Mouse (Mus musculus) small intestine, adult 2 months (tissue): ENCODE measurements around the gene Rnf216. TPM values are rescaled to one million over a fixed set of nuclear protein-coding genes. Genes with fewer than 3 reads are reported as not detected.

ENCODE experiments used
- H3K27ac ChIP-seq: fragments of 200-500 bp; 2 replicates; pipeline ENCODE4 v1.5.1; 2012; ENCODE audit warnings: low read depth, low read length, control low read depth, inconsistent platforms; ENCODE audit not compliant: insufficient read depth
- H3K27me3 ChIP-seq: fragments of 200-500 bp; 2 replicates; pipeline ENCODE4 v1.6.1; 2012; ENCODE audit warnings: mild to moderate bottlenecking, moderate library complexity, low read length, inconsistent platforms; ENCODE audit not compliant: control insufficient read depth, insufficient read depth
- H3K36me3 ChIP-seq: fragments of 200-500 bp; 2 replicates; pipeline ENCODE4 v1.6.1; 2012; ENCODE audit warnings: mild to moderate bottlenecking, low read length, control low read depth, inconsistent platforms; ENCODE audit not compliant: control insufficient read depth, insufficient read depth
- H3K4me1 ChIP-seq: fragments of 200-500 bp; 2 replicates; pipeline ENCODE4 v1.6.1; 2012; ENCODE audit warnings: low read length, inconsistent platforms, mixed read lengths; ENCODE audit not compliant: control insufficient read depth, insufficient read depth, insufficient read length
- H3K4me3 ChIP-seq: fragments of 200-500 bp; 2 replicates; pipeline ENCODE4 v1.5.1; 2012; ENCODE audit warnings: low read depth, mild to moderate bottlenecking, control low read depth, inconsistent platforms, low read length, moderate library complexity
- CTCF ChIP-seq: fragments of 200-500 bp; IDR thresholded peaks from 2 replicates; pipeline ENCODE4 v1.5.1; 2012; ENCODE audit warnings: low read depth, mild to moderate bottlenecking, control low read depth, inconsistent platforms, low read length, moderate library complexity, mixed read lengths; ENCODE audit not compliant: insufficient replicate concordance, insufficient read length; ENCODE audit errors: extremely low read depth
- POLR2A ChIP-seq: fragments of 200-500 bp; IDR thresholded peaks from 2 replicates; pipeline ENCODE4 v1.6.1; 2012; ENCODE audit warnings: low read depth, mild to moderate bottlenecking, control low read depth, inconsistent platforms, low read length, moderate library complexity
- WGBS: fragments of 180-500 bp; shearing (Covaris S2); methylation state at CpG from one replicate; pipeline ENCODE4 v1.1.7; 2018; 5-methylcytosine and 5-hydroxymethylcytosine counted together
- polyA plus RNA-seq: library from polyadenylated mRNA; depleted of rRNA; stranded (reverse); fragments of >200 nt; gene quantifications from 2 replicates; pipeline ENCODE4 v1.2.3, GENCODE M21; 2012

Gene Rnf216
- polyA plus RNA-seq, 1 experiment = 24.3 TPM

- 97% methylated on average over 2 of the region's 2 CpGs for WGBS
- no peaks in the 10 kb centered on the region for H3K27me3 ChIP-seq
- no peak for TF ChIP-seq POLR2A
- no peak for TF ChIP-seq CTCF
- peaks cover 58% of the 10 kb centered on the region for H3K36me3 ChIP-seq
- no peak overlapping the region for H3K27ac ChIP-seq
- H3K4me1 ChIP-seq = no peaks in the 10 kb centered on the region
- H3K4me3 ChIP-seq = no peak overlapping the region
Measured at GRCm38 (mm10) chr5:143075987-143076386, 36.8 kb downstream of the Rnf216 start.

- WGBS = 94% methylated on average over 2 of the region's 2 CpGs
- no peaks in the 10 kb centered on the region for H3K27me3 ChIP-seq
- TF ChIP-seq CTCF (no peak), POLR2A (no peak)
- H3K36me3 ChIP-seq = peaks cover 43% of the 10 kb centered on the region
- no peak overlapping the region for H3K27ac ChIP-seq
- H3K4me3 ChIP-seq = no peak overlapping the region
- H3K4me1 ChIP-seq = no peaks in the 10 kb centered on the region
Measured at GRCm38 (mm10) chr5:143069048-143069447, 43.7 kb downstream of the Rnf216 start.

- Histone ChIP-seq H3K27ac (no peak overlapping the region), H3K27me3 (no peaks in the 10 kb centered on the region), H3K4me1 (no peaks in the 10 kb centered on the region), H3K4me3 (no peak overlapping the region), H3K36me3 (peaks cover 44% of the 10 kb centered on the region)
- TF ChIP-seq CTCF (no peak), POLR2A (no peak)
- 91% methylated on average over 3 of the region's 3 CpGs for WGBS
Measured at GRCm38 (mm10) chr5:143068382-143068781, 44.4 kb downstream of the Rnf216 start.

- H3K4me3 ChIP-seq = no peak overlapping the region
- H3K27me3 ChIP-seq = no peaks in the 10 kb centered on the region
- H3K4me1 ChIP-seq = peaks cover 1% of the 10 kb centered on the region
- no peak overlapping the region for H3K27ac ChIP-seq
- no peak for TF ChIP-seq POLR2A
- no peak for TF ChIP-seq CTCF
- WGBS = 10% methylated on average over 1 of the region's 1 CpGs
- H3K36me3 ChIP-seq = peaks cover 43% of the 10 kb centered on the region
Measured at GRCm38 (mm10) chr5:143066551-143066958, 46.2 kb downstream of the Rnf216 start.

GRCm38 (mm10) chr5:143066096-143066495, 46.7 kb downstream of the Rnf216 start:
- peaks cover 6% of the 10 kb centered on the region for H3K4me1 ChIP-seq
- no peak overlapping the region for H3K4me3 ChIP-seq
- H3K27ac ChIP-seq = no peak overlapping the region
- H3K27me3 ChIP-seq = no peaks in the 10 kb centered on the region
- WGBS = 95% methylated on average over 1 of the region's 1 CpGs
- peaks cover 43% of the 10 kb centered on the region for H3K36me3 ChIP-seq
- no peak for TF ChIP-seq POLR2A
- TF ChIP-seq CTCF = no peak

GRCm38 (mm10) chr5:143065230-143065629, 47.6 kb downstream of the Rnf216 start:
- Histone ChIP-seq H3K27ac (no peak overlapping the region), H3K4me3 (no peak overlapping the region), H3K4me1 (peaks cover 8% of the 10 kb centered on the region), H3K27me3 (no peaks in the 10 kb centered on the region), H3K36me3 (peaks cover 43% of the 10 kb centered on the region)
- TF ChIP-seq POLR2A = no peak
- TF ChIP-seq CTCF = no peak
- WGBS = 75% methylated on average over 2 of the region's 2 CpGs

GRCm38 (mm10) chr5:143062251-143062650, 50.5 kb downstream of the Rnf216 start:
- 88% methylated on average over 3 of the region's 3 CpGs for WGBS
- Histone ChIP-seq H3K36me3 (peaks cover 41% of the 10 kb centered on the region), H3K27ac (no peak overlapping the region), H3K27me3 (no peaks in the 10 kb centered on the region), H3K4me1 (peaks cover 11% of the 10 kb centered on the region), H3K4me3 (no peak overlapping the region)
- TF ChIP-seq POLR2A (no peak), CTCF (no peak)

GRCm38 (mm10) chr5:143061511-143061910, 51.3 kb downstream of the Rnf216 start:
- peaks cover 11% of the 10 kb centered on the region for H3K4me1 ChIP-seq
- H3K27ac ChIP-seq = no peak overlapping the region
- WGBS = 29% methylated on average over 3 of the region's 3 CpGs
- H3K27me3 ChIP-seq = no peaks in the 10 kb centered on the region
- TF ChIP-seq CTCF = no peak
- TF ChIP-seq POLR2A = no peak
- H3K4me3 ChIP-seq = no peak overlapping the region
- H3K36me3 ChIP-seq = peaks cover 35% of the 10 kb centered on the region
